Mouse (Mus musculus): ENCODE measurements around the gene Gm4491. TPM values are rescaled to one million over a fixed set of nuclear protein-coding genes. Genes with fewer than 3 reads are reported as not detected.
A peak's percentile ranks its signal among the peaks of the same experiment; 100 is the strongest.

The Gm4491 gene
- total RNA-seq, 2 experiments from 2014 or later: 1.4 to 1.5 TPM

GRCm38 (mm10) chr14:57084180-57084668, 31.5 kb downstream of the Gm4491 start:
- DNase-seq (ENCODE audit: low spot score in 2 of 2): no peak

DNA sequence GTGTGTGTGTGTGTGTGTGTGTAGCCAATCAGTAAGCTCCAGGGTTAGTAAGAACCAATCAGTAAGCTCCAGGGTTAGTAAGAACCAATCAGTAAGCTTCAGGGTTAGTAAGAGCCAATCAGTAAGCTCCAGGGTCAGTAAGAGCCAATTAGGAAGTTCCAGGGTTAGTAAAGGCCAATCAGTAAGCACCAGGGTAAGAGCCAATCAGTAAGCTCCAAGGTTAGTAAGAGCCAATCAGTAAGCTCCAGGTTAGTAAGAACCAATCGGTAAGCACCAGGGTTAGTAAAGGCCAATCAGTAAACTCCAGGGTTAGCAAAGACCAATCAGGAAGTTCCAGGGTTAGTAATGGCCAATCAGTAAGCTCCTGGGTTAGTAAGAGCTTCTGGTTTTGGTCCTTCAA, 32.8 kb downstream of the Gm4491 start:
- no peak for DNase-seq (ENCODE audit: low spot score in 2 of 2)

- DNase-seq (ENCODE audit: low spot score in 2 of 2): no peak
Observed at GRCm38 (mm10) chr14:57075537-57075936, 40.1 kb downstream of the Gm4491 start.

- peak in 1 of 2 experiments; percentile 32 for DNase-seq (ENCODE audit: low spot score in 2 of 2)
Observed at GRCm38 (mm10) chr14:57069906-57070305, 45.8 kb downstream of the Gm4491 start.

- DNase-seq (ENCODE audit: low spot score in 2 of 2): no peak
Observed at GRCm38 (mm10) chr14:57066053-57066452, 49.6 kb downstream of the Gm4491 start.

Other genes with a start within 250 kb of the Gm4491 start
- 10 to 100 TPM; 89.1 to 91.8 TPM for gene Zmym2, start 229.2 kb downstream of the Gm4491 start, total RNA-seq (2021)
- gene Gja3, start 57.8 kb downstream of the Gm4491 start, total RNA-seq (2021): under 1 TPM; 0.30 to 0.84 TPM
- 1 to 10 TPM; 6.4 to 8.3 TPM for gene Gjb2, start 11.2 kb downstream of the Gm4491 start, total RNA-seq (2021)
- gene Gjb6, start 17.7 kb upstream of the Gm4491 start, total RNA-seq (2021): 100 to 1,000 TPM; 114 to 125 TPM

Measured in layer of hippocampus, adult 18-20 months (tissue).